Mouse (Mus musculus) intestine, embryonic 16.5 days (tissue): ENCODE measurements around the gene Slfn1. TPM values are rescaled to one million over a fixed set of nuclear protein-coding genes. Genes with fewer than 3 reads are reported as not detected.

ENCODE experiments used
- ATAC-seq: fragments of 200-750 bp; cut with Nextera tagmentation; 2 replicates; pipeline ENCODE4 v1.8.0; 2017; ENCODE audit warnings: moderate TSS enrichment, moderate library complexity
- H3K27ac ChIP-seq: fragments of 300-500 bp; sonication (generic); 2 replicates; pipeline ENCODE4 v1.5.1; 2014; ENCODE audit warnings: mild to moderate bottlenecking, low read length
- H3K27me3 ChIP-seq: fragments of 300-500 bp; sonication (generic); replicated peaks from 2 replicates; pipeline ENCODE4 v1.6.1; 2014; ENCODE audit warnings: low read length, control low read depth, mixed read lengths; ENCODE audit not compliant: control insufficient read depth, insufficient read depth
- H3K36me3 ChIP-seq: fragments of 300-500 bp; sonication (generic); 2 replicates; pipeline ENCODE4 v1.6.1; 2014; ENCODE audit warnings: low read length, control low read depth; ENCODE audit not compliant: control insufficient read depth, insufficient read depth
- H3K4me1 ChIP-seq: fragments of 300-500 bp; sonication (generic); 2 replicates; pipeline ENCODE4 v1.6.1; 2014; ENCODE audit warnings: low read length, control low read depth, mixed read lengths; ENCODE audit not compliant: control insufficient read depth, insufficient read depth
- H3K4me2 ChIP-seq: fragments of 300-500 bp; sonication (generic); 2 replicates; pipeline ENCODE4 v1.6.1; 2014; ENCODE audit warnings: low read depth, low read length, control low read depth
- H3K4me3 ChIP-seq: fragments of 300-500 bp; sonication (generic); 2 replicates; pipeline ENCODE4 v1.5.1; 2014; ENCODE audit warnings: mild to moderate bottlenecking, low read length
- H3K9ac ChIP-seq: fragments of 300-500 bp; sonication (generic); 2 replicates; pipeline ENCODE4 v1.6.1; 2014; ENCODE audit warnings: low read depth, low read length
- H3K9me3 ChIP-seq: fragments of 300-500 bp; sonication (generic); 2 replicates; pipeline ENCODE4 v1.6.1; 2016; ENCODE audit warnings: low read length, control low read depth; ENCODE audit not compliant: control insufficient read depth
- WGBS: fragments of 180-500 bp; shearing (Covaris S2); extraction: QIAGEN DNeasy Blood & Tissue Kit; methylation state at CpG from one replicate; pipeline ENCODE4 v1.1.7; 2014; 5-methylcytosine and 5-hydroxymethylcytosine counted together
- polyA plus RNA-seq: library from polyadenylated mRNA; unstranded; fragments of >200 nt; fragmentation: Nextera tagmentation; extraction: Ambion mirVana; gene quantifications from 2 replicates; pipeline ENCODE4 v1.2.1, GENCODE M21; 2015

The Slfn1 gene
- 0.58 and 0.70 TPM in 2 replicates for polyA plus RNA-seq

GRCm38 (mm10) chr11:83116597-83117227 lies at the start of gene Slfn1:
TSS of gene Slfn1 (plus strand) at chr11:83116849.
- Histone ChIP-seq H3K27me3 (no peaks in the 10 kb centered on the region), H3K9ac (no peak within 1 kb of the TSS), H3K4me3 (no peak within 1 kb of the TSS), H3K36me3 (no peaks in the 10 kb centered on the region), H3K9me3 (no peaks in the 10 kb centered on the region), H3K4me1 (no peaks in the 10 kb centered on the region), H3K27ac (no peak within 1 kb of the TSS), H3K4me2 (no peak within 1 kb of the TSS)
- WGBS = 88% methylated on average over 13 of the region's 13 CpGs
- no peak for ATAC-seq

DNA sequence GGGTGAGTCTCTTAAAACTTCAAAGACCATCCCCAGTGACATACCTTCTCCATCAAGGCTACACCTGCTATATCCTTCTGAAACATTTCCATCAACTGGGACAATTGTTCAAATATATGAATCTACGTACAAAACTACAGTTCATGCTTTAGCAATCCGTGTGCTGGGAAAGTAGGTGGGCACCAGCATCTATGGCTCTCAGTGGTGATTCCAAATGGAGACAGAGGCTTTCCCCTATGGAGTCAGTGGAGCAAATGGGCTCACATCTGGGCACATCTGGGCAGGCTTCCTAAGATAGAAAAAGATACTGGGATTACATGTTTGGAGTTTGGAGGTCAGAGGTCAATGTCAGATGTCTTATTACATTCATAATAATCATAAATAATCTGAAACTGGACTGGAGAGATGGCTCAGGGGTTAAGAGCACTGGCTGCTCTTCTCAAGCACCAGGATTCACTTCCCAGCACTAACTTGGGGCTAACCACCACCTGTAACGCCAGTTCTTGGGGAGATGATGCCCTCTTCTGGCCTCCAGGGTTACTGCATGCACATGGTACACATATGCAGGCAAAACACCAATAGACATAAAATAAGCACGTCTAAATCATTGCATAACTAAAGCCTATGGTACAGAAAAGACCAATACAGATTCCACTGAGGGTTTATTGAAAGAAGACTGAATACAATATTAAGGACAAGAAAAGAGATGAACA lies 48.5 kb upstream of the Slfn1 start:
- H3K9ac ChIP-seq = no peak overlapping the region
- no peak overlapping the region for H3K4me3 ChIP-seq
- no peaks in the 10 kb centered on the region for H3K27me3 ChIP-seq
- no peaks in the 10 kb centered on the region for H3K36me3 ChIP-seq
- H3K4me2 ChIP-seq = no peak overlapping the region
- no peak overlapping the region for H3K27ac ChIP-seq
- WGBS = 74% methylated on average over 4 of the region's 4 CpGs
- H3K4me1 ChIP-seq = no peaks in the 10 kb centered on the region
- H3K9me3 ChIP-seq = no peaks in the 10 kb centered on the region; the same call in 1 of the 2 replicates
- no peak for ATAC-seq

DNA sequence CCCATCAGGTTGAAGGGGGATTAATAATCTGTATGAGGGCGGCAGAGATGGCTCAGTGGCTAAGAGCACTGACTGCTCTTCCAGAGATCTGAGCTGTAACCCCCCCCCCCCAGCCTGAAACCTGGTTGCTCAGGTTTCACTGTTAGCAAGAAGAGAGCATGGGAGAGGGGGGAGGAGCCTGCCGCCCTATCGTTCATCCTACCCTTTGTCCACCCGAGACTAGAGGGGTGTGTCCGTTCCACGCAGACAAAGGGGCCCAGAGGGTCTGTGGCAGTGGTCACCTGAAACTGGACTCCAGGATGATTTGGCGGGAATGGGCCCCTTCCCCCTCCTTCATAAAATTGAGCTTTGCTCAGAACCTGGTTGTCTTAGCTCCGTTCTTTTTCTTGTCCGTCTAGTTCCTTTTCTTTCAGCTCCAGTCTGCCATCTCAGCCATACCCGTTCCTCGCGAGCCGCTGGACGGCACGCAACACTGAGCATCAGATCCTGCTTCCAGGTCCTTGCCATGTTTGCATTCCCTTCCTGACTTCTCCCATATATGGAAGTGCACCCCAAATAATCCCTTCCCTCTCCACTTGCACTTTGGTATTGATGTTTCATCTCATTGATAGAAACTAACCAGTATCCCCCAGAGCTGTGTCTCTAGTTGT lies 46.2 kb upstream of the Slfn1 start:
- Histone ChIP-seq H3K9me3 (no peaks in the 10 kb centered on the region; the same call in 1 of the 2 replicates), H3K27me3 (no peaks in the 10 kb centered on the region), H3K36me3 (no peaks in the 10 kb centered on the region), H3K27ac (no peak overlapping the region), H3K9ac (no peak overlapping the region), H3K4me3 (no peak overlapping the region), H3K4me2 (no peak overlapping the region), H3K4me1 (no peaks in the 10 kb centered on the region)
- no peak for ATAC-seq
- WGBS = 83% methylated on average over 15 of the region's 15 CpGs

DNA sequence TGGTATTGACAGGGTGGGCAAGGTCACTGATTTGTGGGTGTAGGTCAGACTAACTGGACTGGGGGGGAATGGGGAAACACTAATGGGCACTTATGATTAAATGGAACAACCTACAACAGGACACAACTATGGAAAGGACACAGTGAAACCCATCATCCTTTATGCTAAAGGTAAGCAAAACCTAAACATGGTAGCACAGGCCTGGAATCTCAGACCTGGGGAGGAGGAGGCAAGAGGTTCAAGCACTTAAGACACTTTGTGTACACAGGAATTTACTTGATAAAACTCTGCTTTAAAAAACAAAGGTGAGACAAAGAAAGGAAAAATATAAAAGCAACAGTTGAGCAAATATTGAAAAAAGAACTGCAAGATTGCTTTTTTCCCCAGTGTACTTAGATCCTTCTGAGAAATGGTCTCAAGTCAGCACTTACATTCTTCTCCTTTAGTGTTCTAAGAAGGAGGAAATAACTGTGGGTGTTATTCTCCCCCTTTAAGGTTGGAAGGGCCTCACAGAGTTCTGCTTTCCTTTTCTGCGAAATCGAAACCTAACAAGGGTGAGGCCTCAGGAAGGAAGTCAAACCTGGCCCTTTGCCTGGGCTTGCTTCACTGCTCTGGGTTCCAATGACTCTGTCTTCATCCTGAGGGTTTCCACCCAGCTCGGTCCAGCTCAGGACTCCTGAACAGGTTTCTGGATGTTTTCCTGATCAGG lies 38.8 kb upstream of the Slfn1 start:
- Histone ChIP-seq H3K4me3 (no peak overlapping the region), H3K27ac (peak overlapping the region; percentile 68), H3K4me2 (no peak overlapping the region), H3K9me3 (no peaks in the 10 kb centered on the region), H3K27me3 (no peaks in the 10 kb centered on the region), H3K4me1 (0 out of 2 replicates have a peak, but pooled peaks cover 5% of the 10 kb centered on the region), H3K9ac (no peak overlapping the region), H3K36me3 (no peaks in the 10 kb centered on the region)
- WGBS = 42% methylated on average over 3 of the region's 3 CpGs
- ATAC-seq = peak; percentile 93

DNA sequence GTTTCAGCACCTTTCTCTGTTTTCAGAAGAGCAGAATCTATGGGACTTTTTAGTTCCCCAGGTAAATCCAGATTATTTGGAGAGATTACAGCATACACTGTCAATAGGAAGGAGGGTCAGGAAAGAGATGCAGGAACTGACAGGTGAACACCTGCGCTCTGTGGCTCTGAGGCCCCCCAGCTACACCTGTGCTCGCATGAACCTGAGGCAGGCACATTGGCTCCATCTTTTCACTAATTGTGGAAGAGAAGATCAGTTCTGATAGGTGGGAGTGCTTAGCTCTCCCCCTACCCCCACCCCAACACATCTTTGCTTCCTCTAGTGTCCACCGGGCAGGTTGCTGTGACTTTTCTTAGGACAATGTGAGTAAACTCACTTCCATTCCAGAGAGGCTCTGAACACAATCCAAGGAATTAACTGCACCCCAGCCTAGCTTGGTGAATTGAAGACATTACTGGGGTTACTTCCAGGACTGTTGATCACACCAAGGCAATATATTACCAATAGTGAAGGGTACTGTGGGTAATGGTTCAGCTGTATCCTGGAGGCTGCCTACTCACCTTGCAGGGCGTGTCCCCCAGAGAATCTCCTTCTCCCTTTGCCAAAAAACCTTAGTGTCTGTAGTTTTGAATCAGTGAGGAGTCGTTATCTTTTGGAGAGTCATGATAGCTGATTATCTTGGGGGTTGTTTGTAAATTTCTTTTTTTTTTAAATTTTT lies 38.1 kb upstream of the Slfn1 start:
- peak; percentile 67 for ATAC-seq
- 0 out of 2 replicates have a peak, but pooled peaks cover 5% of the 10 kb centered on the region for H3K4me1 ChIP-seq
- H3K4me2 ChIP-seq = no peak overlapping the region
- H3K36me3 ChIP-seq = no peaks in the 10 kb centered on the region
- H3K27ac ChIP-seq = peak overlapping the region; percentile 58
- no peaks in the 10 kb centered on the region for H3K27me3 ChIP-seq
- no peak overlapping the region for H3K9ac ChIP-seq
- no peak overlapping the region for H3K4me3 ChIP-seq
- 75% methylated on average over 5 of the region's 5 CpGs for WGBS
- no peaks in the 10 kb centered on the region for H3K9me3 ChIP-seq

DNA sequence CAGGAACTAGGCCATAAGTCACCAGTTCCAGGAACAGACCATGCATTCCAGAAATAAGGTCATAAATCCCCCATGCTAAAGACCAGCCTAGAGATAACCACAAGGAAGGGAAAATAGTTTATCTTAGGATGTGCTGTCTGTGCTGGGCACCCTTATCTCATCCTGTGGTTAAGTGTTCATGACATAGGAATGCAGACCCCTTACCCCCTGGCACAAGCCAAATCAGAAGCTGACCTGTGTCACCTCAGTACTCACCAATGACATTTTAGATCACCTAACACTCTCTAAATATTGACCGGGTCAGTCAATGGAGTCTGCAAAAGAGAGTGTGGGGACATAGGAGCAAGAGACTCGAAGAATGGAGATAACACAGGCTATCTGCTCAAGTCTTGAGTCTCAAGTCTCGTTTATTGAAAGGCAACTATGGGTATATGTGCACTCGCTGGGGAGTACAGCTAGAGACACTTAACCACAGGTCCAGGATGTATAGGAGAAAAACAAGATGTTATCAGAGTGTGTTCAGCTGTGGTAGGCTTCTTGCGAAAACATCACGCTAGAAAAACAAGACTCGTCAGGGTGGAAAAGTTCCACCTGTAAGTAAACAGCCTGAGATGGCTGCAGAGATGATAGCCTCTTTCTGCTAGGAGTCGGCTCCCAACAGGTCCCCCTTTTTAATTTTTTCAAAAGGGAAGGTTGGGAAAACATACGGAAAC lies 37.0 kb upstream of the Slfn1 start:
- no peak overlapping the region for H3K27ac ChIP-seq
- H3K4me3 ChIP-seq = no peak overlapping the region
- no peaks in the 10 kb centered on the region for H3K9me3 ChIP-seq
- 0 out of 2 replicates have a peak, but pooled peaks cover 5% of the 10 kb centered on the region for H3K4me1 ChIP-seq
- H3K4me2 ChIP-seq = no peak overlapping the region
- no peak overlapping the region for H3K9ac ChIP-seq
- H3K36me3 ChIP-seq = no peaks in the 10 kb centered on the region
- WGBS = 59% methylated on average over 9 of the region's 9 CpGs
- H3K27me3 ChIP-seq = no peaks in the 10 kb centered on the region
- peak; percentile 59 for ATAC-seq

DNA sequence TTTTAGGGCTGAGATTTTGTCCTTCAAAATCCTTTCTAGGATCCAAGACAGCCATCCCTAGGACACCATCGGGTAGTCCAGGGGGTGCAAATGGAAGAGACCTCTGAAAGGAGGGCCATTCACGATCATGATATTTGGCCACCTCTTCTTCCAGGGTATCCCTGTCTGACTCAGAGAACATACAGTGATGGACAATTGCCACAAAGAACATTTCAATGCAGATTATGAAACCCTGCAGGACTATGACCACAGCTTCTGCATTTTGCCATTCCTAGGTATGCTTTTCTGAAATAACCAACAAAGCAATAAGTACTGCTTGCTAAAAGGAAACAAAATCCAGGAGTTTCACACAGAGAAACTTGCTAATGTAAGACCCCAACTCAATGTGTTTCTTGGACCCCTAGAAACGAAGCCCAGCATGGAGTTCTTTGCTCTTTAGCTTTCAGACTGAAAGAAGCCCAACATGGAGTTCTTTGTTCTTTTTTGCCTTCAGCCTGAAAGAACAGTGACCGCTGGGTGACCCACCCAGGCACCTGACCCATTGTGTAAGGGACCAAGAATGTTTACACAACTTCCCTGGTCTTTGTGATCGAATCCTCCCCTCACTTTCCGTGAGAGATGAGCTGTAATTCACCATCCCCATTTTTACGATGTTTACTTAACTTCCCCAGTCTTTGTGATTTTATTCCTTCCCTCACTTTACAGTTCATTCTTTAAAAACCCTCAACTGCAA lies 33.7 kb upstream of the Slfn1 start:
- Histone ChIP-seq H3K4me3 (no peak overlapping the region), H3K4me2 (no peak overlapping the region), H3K36me3 (no peaks in the 10 kb centered on the region), H3K9me3 (no peaks in the 10 kb centered on the region), H3K27ac (no peak overlapping the region), H3K9ac (no peak overlapping the region), H3K27me3 (no peaks in the 10 kb centered on the region), H3K4me1 (0 out of 2 replicates have a peak, but pooled peaks cover 5% of the 10 kb centered on the region)
- 57% methylated on average over 7 of the region's 7 CpGs for WGBS
- no peak for ATAC-seq

GRCm38 (mm10) chr11:83084161-83084560 lies 32.5 kb upstream of the Slfn1 start:
- Histone ChIP-seq H3K9ac (no peak overlapping the region), H3K9me3 (no peaks in the 10 kb centered on the region), H3K4me2 (no peak overlapping the region), H3K4me3 (no peak overlapping the region), H3K27ac (no peak overlapping the region), H3K4me1 (no peaks in the 10 kb centered on the region), H3K27me3 (no peaks in the 10 kb centered on the region), H3K36me3 (no peaks in the 10 kb centered on the region)
- ATAC-seq = no peak
- WGBS = 93% methylated on average over 2 of the region's 2 CpGs
